Mouse (Mus musculus) stomach, postnatal 0 days (tissue): ENCODE measurements around the gene Olfr263. TPM values are rescaled to one million over a fixed set of nuclear protein-coding genes. Genes with fewer than 3 reads are reported as not detected.

Experiments
- ATAC-seq: fragments of 200-750 bp; cut with Nextera tagmentation; 2 replicates; pipeline ENCODE4 v1.8.0; 2017; ENCODE audit not compliant: low FRiP score, low TSS enrichment
- DNase-seq: peaks from one replicate; pipeline ENCODE4 v3.0.0-alpha.2; 2016; ENCODE audit warnings: low spot score
- H3K27ac ChIP-seq: fragments of 300-500 bp; sonication (generic); replicated peaks from 2 replicates; pipeline ENCODE4 v1.5.1; 2014; ENCODE audit warnings: mild to moderate bottlenecking, control low read depth
- H3K27me3 ChIP-seq: fragments of 300-500 bp; sonication (generic); 2 replicates; pipeline ENCODE4 v1.6.1; 2014; ENCODE audit warnings: low read length; ENCODE audit not compliant: control insufficient read depth, insufficient read depth
- H3K36me3 ChIP-seq: fragments of 300-500 bp; sonication (generic); 2 replicates; pipeline ENCODE4 v1.6.1; 2014; ENCODE audit warnings: low read length, mixed read lengths; ENCODE audit not compliant: control insufficient read depth, insufficient read depth
- H3K4me1 ChIP-seq: fragments of 300-500 bp; sonication (generic); replicated peaks from 2 replicates; pipeline ENCODE4 v1.6.1; 2014; ENCODE audit warnings: antibody characterized with exemption; ENCODE audit not compliant: control insufficient read depth, insufficient read depth
- H3K4me2 ChIP-seq: fragments of 300-500 bp; sonication (generic); replicated peaks from 2 replicates; pipeline ENCODE4 v1.6.1; 2014; ENCODE audit warnings: low read depth, mild to moderate bottlenecking, control low read depth, moderate library complexity
- H3K4me3 ChIP-seq: fragments of 300-500 bp; sonication (generic); 2 replicates; pipeline ENCODE4 v1.5.1; 2014; ENCODE audit warnings: low read depth, low read length, control low read depth
- H3K9ac ChIP-seq: fragments of 300-500 bp; sonication (generic); 2 replicates; pipeline ENCODE4 v1.6.1; 2014; ENCODE audit warnings: mild to moderate bottlenecking, low read length, control low read depth, mixed read lengths
- H3K9me3 ChIP-seq: fragments of 300-500 bp; sonication (generic); 2 replicates; pipeline ENCODE4 v1.6.1; 2016; ENCODE audit warnings: low read length; ENCODE audit not compliant: control insufficient read depth
- CTCF ChIP-seq: IDR thresholded peaks from 2 replicates; pipeline ENCODE4 v1.5.1; 2016; ENCODE audit warnings: antibody characterized with exemption, low read depth, mild to moderate bottlenecking, moderate library complexity
- EP300 ChIP-seq: optimal IDR thresholded peaks from 2 replicates; pipeline ENCODE3; 2016; ENCODE audit warnings: antibody characterized with exemption
- WGBS: fragments of 180-500 bp; shearing (Covaris S2); extraction: QIAGEN DNeasy Blood & Tissue Kit; methylation state at CpG from one replicate; pipeline ENCODE4 v1.1.7; 2014; 5-methylcytosine and 5-hydroxymethylcytosine counted together
- polyA plus RNA-seq: library from polyadenylated mRNA; unstranded; fragments of >200 nt; fragmentation: Nextera tagmentation; extraction: Ambion mirVana; gene quantifications from 2 replicates; pipeline ENCODE4 v1.2.1, GENCODE M21; 2015

Olfr263 gene
- polyA plus RNA-seq, 1 experiment from 2014 or later: not detected

DNA sequence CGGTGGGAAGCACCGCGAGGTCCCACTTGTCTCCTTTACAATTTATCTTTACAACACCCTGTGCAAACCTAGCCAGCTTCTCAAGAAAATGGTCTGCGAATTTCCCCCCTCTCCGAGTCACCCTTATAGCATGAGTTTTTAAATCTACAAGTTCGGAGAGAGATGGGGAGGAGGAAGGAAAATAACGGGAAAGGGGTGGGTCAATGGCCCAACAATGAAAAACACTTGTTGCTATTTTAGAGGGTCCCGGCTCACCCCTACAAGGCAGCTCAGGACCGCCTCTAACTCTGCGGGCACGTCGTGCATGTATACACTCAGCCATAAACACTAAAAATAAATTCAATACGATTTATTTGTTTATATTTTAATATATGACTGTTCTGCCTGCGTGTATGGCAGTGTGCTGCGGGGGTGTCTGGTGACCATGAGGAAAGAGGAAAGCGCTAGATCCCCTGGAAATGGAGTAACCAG is 30.6 kb downstream of the Olfr263 start:
- ATAC-seq (0 out of 2 replicates have a peak, but pooled peaks have one; percentile 1), DNase-seq (no peak)

DNA sequence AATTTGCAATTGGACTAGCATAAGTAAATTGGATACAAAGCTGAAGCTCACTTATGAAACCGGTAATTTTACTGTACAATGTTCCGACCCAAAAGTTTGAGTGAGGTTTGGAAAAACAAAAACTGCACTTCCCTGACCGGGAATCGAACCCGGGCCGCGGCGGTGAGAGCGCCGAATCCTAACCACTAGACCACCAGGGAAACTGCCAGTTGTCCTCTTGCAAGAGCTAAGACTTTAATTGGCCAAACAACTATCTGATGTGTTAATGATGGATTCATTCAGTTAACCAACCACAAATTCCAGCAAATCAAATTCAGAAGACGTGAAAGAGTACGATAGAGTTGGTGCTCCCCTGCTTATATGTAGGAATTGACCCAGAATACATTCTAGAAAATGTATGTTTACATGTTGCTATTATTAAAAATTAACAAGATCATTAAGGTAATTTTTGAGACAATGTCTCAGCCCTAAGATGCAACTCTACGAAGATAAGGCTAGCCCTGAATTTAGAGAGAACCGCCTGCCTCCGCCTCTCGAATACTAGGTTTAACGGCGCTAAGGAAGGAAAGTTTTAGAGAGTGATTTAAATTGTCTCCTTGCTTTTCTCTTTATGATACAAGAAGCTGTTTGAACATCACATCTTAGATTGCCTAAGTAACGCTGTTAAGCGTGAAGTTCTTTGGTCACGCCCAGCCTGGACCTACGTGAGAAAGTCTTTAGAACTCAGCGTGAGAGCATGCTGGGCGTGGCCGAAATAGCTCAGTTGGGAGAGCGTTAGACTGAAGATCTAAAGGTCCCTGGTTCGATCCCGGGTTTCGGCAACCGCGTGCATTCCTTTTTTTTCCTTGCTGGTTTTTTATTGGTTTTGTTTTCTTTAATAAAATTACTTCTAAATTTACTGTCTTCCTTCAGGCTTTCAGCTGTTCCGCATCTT is 31.5 kb downstream of the Olfr263 start:
- TF ChIP-seq CTCF: no peak
- TF ChIP-seq EP300: peak; percentile 24
- ATAC-seq (peak; percentile 87), DNase-seq (peak; percentile 91)
- no peaks in the 10 kb centered on the region for H3K27me3 ChIP-seq
- no peaks in the 10 kb centered on the region for H3K36me3 ChIP-seq
- H3K9ac ChIP-seq: no peak overlapping the region
- WGBS: under 1% methylated on average over 32 of the region's 32 CpGs
- no peaks in the 10 kb centered on the region for H3K9me3 ChIP-seq
- H3K4me1 ChIP-seq: no peaks in the 10 kb centered on the region
- H3K4me2 ChIP-seq: peak overlapping the region; percentile 91
- peak overlapping the region; percentile 45 for H3K4me3 ChIP-seq
- H3K27ac ChIP-seq: no peak overlapping the region

More for the DNA sequence above, 30.6 kb downstream of the Olfr263 start:
- Histone ChIP-seq H3K27ac (no peak overlapping the region), H3K9ac (peak overlapping the region; percentile 35; the same call in 1 of the 2 replicates), H3K4me1 (no peaks in the 10 kb centered on the region), H3K9me3 (no peaks in the 10 kb centered on the region), H3K4me2 (peak overlapping the region; percentile 91), H3K36me3 (no peaks in the 10 kb centered on the region), H3K27me3 (no peaks in the 10 kb centered on the region), H3K4me3 (peak overlapping the region; percentile 45)
- WGBS: 0% methylated on average over 16 of the region's 16 CpGs
- TF ChIP-seq EP300 (no peak), CTCF (no peak)

- no peaks in the 10 kb centered on the region for H3K27me3 ChIP-seq
- H3K4me3 ChIP-seq: no peak overlapping the region
- H3K4me1 ChIP-seq: no peaks in the 10 kb centered on the region
- no peaks in the 10 kb centered on the region for H3K36me3 ChIP-seq
- no peak overlapping the region for H3K9ac ChIP-seq
- 34% methylated on average over 2 of the region's 2 CpGs for WGBS
- no peak for TF ChIP-seq CTCF
- TF ChIP-seq EP300: no peak
- DNase-seq (no peak), ATAC-seq (no peak)
- H3K4me2 ChIP-seq: peak overlapping the region; percentile 2; the same call in 1 of the 2 replicates
- H3K9me3 ChIP-seq: no peaks in the 10 kb centered on the region
- no peak overlapping the region for H3K27ac ChIP-seq
Observed at GRCm38 (mm10) chr13:21161591-21161990, 32.2 kb downstream of the Olfr263 start.

GRCm38 (mm10) chr13:21162591-21162990 is 33.2 kb downstream of the Olfr263 start:
- Histone ChIP-seq H3K4me1 (no peaks in the 10 kb centered on the region), H3K4me2 (no peak overlapping the region), H3K9ac (no peak overlapping the region), H3K4me3 (no peak overlapping the region), H3K27me3 (no peaks in the 10 kb centered on the region), H3K9me3 (no peaks in the 10 kb centered on the region), H3K27ac (no peak overlapping the region), H3K36me3 (no peaks in the 10 kb centered on the region)
- ATAC-seq (no peak), DNase-seq (no peak)
- WGBS: 62% methylated on average over 5 of the region's 5 CpGs
- TF ChIP-seq EP300: no peak
- TF ChIP-seq CTCF: no peak

DNA sequence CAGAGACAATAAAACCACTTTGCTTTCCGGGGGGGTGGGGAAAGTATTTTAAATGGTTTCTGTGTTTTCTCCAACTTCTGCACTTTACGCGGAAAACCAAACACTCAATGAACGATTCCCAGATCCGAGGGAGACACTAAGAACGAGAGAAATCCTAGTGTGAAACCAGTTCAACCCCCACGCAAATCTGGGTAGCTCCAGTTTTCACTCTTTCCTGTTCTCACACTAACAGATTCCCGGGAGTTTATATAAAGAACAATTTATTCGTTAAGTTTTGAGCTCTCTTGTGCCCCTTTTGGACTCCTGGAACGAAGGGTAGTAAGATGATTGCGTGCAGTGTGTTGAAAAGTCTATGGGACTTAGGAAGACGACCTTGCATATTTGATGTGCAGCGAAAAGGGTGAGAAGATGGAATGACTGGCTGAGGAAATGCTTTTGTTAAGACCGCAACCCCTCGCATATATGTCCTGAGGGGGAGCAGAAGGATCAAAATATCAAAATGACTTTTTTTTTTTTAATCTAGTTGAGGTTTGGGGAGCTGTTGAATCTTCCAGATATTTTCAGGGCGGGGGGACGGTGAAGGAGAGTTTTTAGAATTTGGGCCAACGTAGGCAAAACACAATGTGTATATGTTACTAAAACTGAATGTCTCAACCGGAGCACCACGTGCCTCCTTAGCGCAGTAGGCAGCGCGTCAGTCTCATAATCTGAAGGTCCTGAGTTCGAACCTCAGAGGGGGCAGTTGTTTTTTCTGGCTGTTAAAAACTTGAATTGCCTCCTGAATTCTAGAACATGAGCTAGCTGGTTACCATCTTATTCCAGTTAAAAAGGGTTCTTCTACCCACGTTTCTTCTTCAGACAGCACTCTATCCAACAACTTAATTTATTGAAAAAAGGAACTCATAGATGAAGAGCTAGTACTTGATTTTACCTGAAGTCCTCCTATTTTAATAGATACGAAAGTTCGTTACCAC is 37.8 kb downstream of the Olfr263 start:
- TF ChIP-seq CTCF (no peak), EP300 (no peak)
- peak overlapping the region; percentile 46 for H3K4me3 ChIP-seq
- H3K36me3 ChIP-seq: no peaks in the 10 kb centered on the region
- 2% methylated on average over 27 of the region's 27 CpGs for WGBS
- H3K9me3 ChIP-seq: no peaks in the 10 kb centered on the region
- H3K4me2 ChIP-seq: peak overlapping the region; percentile 84
- H3K9ac ChIP-seq: peak overlapping the region; percentile 50
- DNase-seq: peak; percentile 71
- no peaks in the 10 kb centered on the region for H3K27me3 ChIP-seq
- H3K27ac ChIP-seq: 0 out of 2 replicates have a peak overlapping the region, but pooled peaks have one; percentile 8
- ATAC-seq: peak; percentile 51; the same call in 1 of the 2 replicates
- no peaks in the 10 kb centered on the region for H3K4me1 ChIP-seq
